Mouse (Mus musculus) spleen, adult 2 months (tissue): Measurements from ENCODE around the gene S100pbp. TPM values are rescaled to one million over a fixed set of nuclear protein-coding genes. Genes with fewer than 3 reads are reported as not detected.
"Not testable (repeated sequence)": the region's sequence is repeated elsewhere in the genome, so short reads cannot be mapped to it uniquely, and the experiment has no call there.

Source experiments
- DNase-seq, 2 experiments: peaks; one replicate each; pipeline versions ENCODE4 v3.0.0 to v3.0.0-alpha.2; 2012 to 2021; ENCODE audit warnings: low spot score in 2 of 2, low read depth in 1 of 2
- H3K27ac ChIP-seq: fragments of 200-500 bp; 2 replicates; pipeline ENCODE4 v1.5.1; 2012; ENCODE audit warnings: low read length, inconsistent platforms; ENCODE audit not compliant: insufficient read depth
- H3K27me3 ChIP-seq: fragments of 200-500 bp; 2 replicates; pipeline ENCODE4 v1.6.1; 2012; ENCODE audit warnings: mild to moderate bottlenecking, moderate library complexity, low read length, inconsistent platforms; ENCODE audit not compliant: control insufficient read depth, insufficient read depth
- H3K36me3 ChIP-seq: fragments of 200-500 bp; 2 replicates; pipeline ENCODE4 v1.6.1; 2012; ENCODE audit warnings: mild to moderate bottlenecking, low read length, inconsistent platforms; ENCODE audit not compliant: control insufficient read depth, insufficient read depth
- H3K4me1 ChIP-seq: fragments of 200-500 bp; 2 replicates; pipeline ENCODE4 v1.6.1; 2011; ENCODE audit warnings: inconsistent platforms; ENCODE audit not compliant: control insufficient read depth, insufficient read depth, insufficient read length
- H3K4me3 ChIP-seq: fragments of 200-500 bp; 2 replicates; pipeline ENCODE4 v1.5.1; 2011; ENCODE audit warnings: mild to moderate bottlenecking, inconsistent platforms; ENCODE audit not compliant: insufficient read depth, insufficient read length; ENCODE audit errors: extremely low read depth
- CTCF ChIP-seq: fragments of 200-500 bp; IDR thresholded peaks from 2 replicates; pipeline ENCODE4 v1.5.1; 2011; ENCODE audit warnings: mild to moderate bottlenecking, inconsistent platforms; ENCODE audit not compliant: insufficient read depth, insufficient read length, insufficient replicate concordance; ENCODE audit errors: extremely low read depth
- POLR2A ChIP-seq: fragments of 200-500 bp; IDR thresholded peaks from 2 replicates; pipeline ENCODE4 v1.6.1; 2011; ENCODE audit warnings: low read depth, low read length, inconsistent platforms
- WGBS: fragments of 180-500 bp; shearing (Covaris S2); methylation state at CpG from one replicate; pipeline ENCODE4 v1.1.7; 2018; 5-methylcytosine and 5-hydroxymethylcytosine counted together
- polyA plus RNA-seq: library from polyadenylated mRNA; depleted of rRNA; stranded (reverse); fragments of >200 nt; gene quantifications from 2 replicates; pipeline ENCODE4 v1.2.3, GENCODE M21; 2012

Gene S100pbp
- polyA plus RNA-seq, 1 experiment = 14.7 TPM

DNA sequence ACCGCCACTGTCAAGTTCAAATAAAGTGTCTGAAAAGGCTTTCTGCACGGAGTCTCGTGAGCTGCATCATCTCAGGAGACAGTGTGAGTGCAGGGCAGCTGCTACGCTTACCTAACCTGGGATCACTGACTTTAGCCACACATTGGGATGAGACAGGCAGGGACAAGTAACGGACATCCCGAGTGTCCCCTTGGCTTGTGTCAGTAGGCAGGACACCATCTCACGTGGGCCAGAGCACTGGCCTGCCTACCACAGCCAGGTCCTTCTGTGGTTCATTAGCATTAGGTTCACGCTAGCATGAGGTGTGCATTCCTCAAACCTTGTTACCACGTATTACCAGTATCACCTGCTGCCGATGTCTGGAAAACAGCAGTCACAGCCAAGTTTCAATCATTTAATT, 29.7 kb upstream of the S100pbp start:
- whole genome bisulfite sequencing = 96% methylated on average over 10 of the region's 10 CpGs
- H3K36me3 ChIP-seq = peaks cover 35% of the 10 kb centered on the region

DNA sequence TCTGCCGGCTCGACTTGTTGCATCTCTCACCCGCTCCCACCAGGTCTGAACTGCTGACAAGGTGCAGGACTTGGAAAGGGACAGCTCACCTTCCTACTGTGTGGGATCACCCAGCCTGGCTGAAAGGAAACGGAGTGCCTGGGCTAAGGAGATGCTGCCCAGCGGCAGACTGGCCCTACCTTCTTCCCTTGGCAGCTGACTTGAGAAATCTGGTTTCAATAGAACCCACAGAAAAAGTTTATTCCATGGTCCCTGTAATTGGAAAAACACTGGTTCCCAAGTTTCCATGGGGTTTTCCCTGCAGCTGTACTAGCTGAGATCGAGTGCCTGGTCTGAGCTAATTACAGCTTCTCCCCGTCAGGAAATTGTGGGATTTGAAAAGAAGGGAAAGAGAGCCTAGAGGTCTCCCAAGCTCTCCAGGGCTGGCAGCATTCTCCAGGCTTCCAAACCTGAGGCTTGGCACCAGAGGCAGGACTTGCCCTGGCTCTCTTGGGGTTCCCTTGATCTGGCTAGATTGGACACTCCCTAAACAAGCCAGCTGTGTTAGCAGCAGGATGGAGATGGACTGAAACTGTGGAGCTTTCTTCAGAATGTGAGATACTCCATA, 29.1 kb upstream of the S100pbp start:
- DNase-seq = no peak
- TF ChIP-seq CTCF = no peak
- TF ChIP-seq POLR2A = no peak
- H3K4me1 ChIP-seq = no peaks in the 10 kb centered on the region
- no peak overlapping the region for H3K27ac ChIP-seq
- no peak overlapping the region for H3K4me3 ChIP-seq
- peaks cover 38% of the 10 kb centered on the region for H3K36me3 ChIP-seq
- no peaks in the 10 kb centered on the region for H3K27me3 ChIP-seq
- WGBS = 90% methylated on average over 7 of the region's 7 CpGs

More for the DNA sequence above, 29.7 kb upstream of the S100pbp start:
- TF ChIP-seq POLR2A = no peak
- no peak for TF ChIP-seq CTCF
- Histone ChIP-seq H3K27ac (no peak overlapping the region), H3K27me3 (no peaks in the 10 kb centered on the region), H3K4me1 (no peaks in the 10 kb centered on the region), H3K4me3 (no peak overlapping the region)
- no peak for DNase-seq

DNA sequence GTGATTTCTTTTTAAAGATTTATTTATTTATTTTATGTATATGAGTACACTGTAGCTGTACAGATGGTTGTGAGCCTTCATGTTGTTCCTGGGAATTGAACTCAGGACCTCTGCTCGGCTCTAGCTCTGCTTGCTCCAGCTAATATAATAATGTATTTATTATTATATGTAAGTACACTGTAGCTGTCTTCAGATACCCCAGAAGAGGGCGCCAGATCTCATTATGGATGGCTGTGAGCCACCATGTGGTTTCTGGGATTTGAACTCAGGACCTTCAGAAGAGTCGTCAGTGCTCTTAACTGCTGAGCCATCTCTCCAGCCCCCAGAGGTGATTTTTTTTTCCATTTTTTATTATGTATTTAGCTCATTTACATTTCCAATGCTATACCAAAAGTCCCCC, 23.0 kb upstream of the S100pbp start:
- H3K4me1 ChIP-seq, DNase-seq, H3K27ac ChIP-seq, H3K4me3 ChIP-seq, H3K27me3 ChIP-seq: not testable (repeated sequence)
- H3K36me3 ChIP-seq = peaks cover 46% of the 10 kb centered on the region
- WGBS = 80% methylated on average over 3 of the region's 3 CpGs

DNA sequence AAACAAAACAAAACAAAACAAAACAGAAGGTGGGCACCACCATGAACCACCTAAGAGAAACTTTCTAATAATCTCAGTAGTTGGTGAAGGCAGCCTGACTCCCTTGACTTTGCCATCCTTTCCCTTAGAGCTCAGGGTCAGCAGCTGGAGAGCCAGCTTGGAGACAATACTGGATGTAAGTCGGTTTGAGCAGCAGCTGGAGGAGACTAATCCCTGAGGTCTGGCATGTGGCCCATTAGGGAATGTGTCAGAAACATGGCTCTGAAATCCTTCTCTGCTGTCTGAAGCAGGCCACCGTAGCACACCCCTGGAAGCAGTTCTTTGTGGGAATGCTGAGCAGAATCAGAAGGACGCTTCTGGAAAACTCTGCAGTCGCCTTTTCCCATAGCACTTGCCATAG, 21.9 kb upstream of the S100pbp start:
- WGBS = 93% methylated on average over 4 of the region's 4 CpGs
- peaks cover 46% of the 10 kb centered on the region for H3K36me3 ChIP-seq
- no peak overlapping the region for H3K27ac ChIP-seq
- TF ChIP-seq POLR2A (no peak), CTCF (no peak)
- H3K4me3 ChIP-seq = no peak overlapping the region
- H3K27me3 ChIP-seq = no peaks in the 10 kb centered on the region
- H3K4me1 ChIP-seq = no peaks in the 10 kb centered on the region
- DNase-seq = no peak

DNA sequence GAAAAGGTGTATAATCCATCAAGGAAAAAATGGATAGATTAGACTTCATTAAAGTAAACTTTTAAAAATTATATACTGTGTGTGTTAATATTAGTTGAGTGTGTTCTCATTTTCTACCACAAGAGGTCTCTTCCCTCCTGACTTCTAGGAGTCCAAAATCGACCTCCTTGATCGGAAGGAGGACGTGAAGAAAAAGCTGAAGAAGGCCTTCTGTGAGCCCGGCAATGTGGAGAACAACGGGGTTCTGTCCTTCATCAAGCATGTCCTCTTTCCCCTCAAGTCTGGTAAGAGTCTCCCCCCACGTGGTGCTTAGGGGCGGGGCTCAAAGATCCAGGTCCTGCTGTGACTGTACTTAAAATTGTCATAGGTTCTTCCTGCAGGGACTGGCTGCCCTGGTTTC, 20.0 kb upstream of the S100pbp start:
- TF ChIP-seq CTCF = no peak
- no peak for TF ChIP-seq POLR2A
- no peak for DNase-seq
- Histone ChIP-seq H3K4me3 (no peak overlapping the region), H3K36me3 (peaks cover 37% of the 10 kb centered on the region), H3K4me1 (no peaks in the 10 kb centered on the region), H3K27ac (no peak overlapping the region), H3K27me3 (no peaks in the 10 kb centered on the region)
- WGBS = 52% methylated on average over 7 of the region's 7 CpGs

DNA sequence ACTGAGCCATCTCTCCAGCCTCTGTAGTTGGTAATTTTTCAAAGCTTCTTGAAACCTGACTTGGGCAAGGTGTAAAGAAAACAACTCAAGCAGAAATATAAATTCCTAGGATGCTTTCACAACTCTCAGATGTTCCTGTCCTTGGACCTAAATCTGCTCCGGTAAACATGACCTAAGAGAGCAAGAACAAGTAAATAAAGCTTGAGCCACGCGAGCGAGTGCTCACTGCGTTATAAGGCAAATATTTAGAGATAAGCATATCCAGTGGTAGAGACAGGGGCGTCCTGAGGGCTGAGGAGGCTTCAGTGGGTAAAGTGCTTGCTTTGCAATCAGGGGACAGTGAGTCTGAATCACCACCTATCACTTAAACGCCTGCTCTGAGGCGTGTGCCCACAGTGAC, 17.3 kb upstream of the S100pbp start:
- TF ChIP-seq CTCF = no peak
- no peak for TF ChIP-seq POLR2A
- H3K4me1 ChIP-seq = no peaks in the 10 kb centered on the region
- H3K27me3 ChIP-seq = no peaks in the 10 kb centered on the region
- no peak overlapping the region for H3K27ac ChIP-seq
- 98% methylated on average over 8 of the region's 8 CpGs for WGBS
- H3K4me3 ChIP-seq = no peak overlapping the region
- peaks cover 43% of the 10 kb centered on the region for H3K36me3 ChIP-seq
- no peak for DNase-seq

DNA sequence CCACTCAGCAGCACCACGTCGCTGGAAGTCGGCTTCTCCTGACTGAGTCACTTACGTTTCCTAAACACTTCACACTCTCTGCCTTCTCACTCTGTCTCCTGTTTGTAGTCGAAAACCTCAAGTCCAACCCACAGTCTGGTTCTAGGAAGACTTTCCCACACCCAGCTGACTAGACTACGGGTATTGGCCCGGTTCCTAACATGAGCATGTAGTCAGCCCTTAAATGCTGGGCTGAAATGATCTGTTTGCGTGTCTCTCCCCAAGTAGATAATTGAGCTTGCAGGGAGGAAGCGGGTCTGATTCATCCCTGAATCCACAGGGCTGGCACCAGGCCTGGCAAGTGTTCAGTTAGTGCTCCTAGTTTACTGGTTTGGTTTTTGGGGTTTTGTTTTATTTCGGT, 15.1 kb upstream of the S100pbp start:
- Histone ChIP-seq H3K4me1 (no peaks in the 10 kb centered on the region), H3K27ac (no peak overlapping the region), H3K36me3 (peaks cover 39% of the 10 kb centered on the region), H3K27me3 (no peaks in the 10 kb centered on the region), H3K4me3 (no peak overlapping the region)
- no peak for DNase-seq
- TF ChIP-seq POLR2A (no peak), CTCF (no peak)
- WGBS = 94% methylated on average over 10 of the region's 10 CpGs
